Mouse (Mus musculus): ENCODE data around the gene Atg10. TPM values are rescaled to one million over a fixed set of nuclear protein-coding genes. Genes with fewer than 3 reads are reported as not detected.

Gene Atg10
- 0.13 and 0.33 TPM in 2 replicates for polyA plus RNA-seq (2012)

GRCm38 (mm10) chr13:91223587-91224437 is at the start of gene Atg10:
Gene Atg10, minus strand, starts transcription at chr13:91223968.

GRCm38 (mm10) chr13:90922751-90923612 is 300.8 kb downstream of the Atg10 start, which contains the start of gene Rps23:
Gene Rps23, plus strand, starts transcription at chr13:90922958.

DNA sequence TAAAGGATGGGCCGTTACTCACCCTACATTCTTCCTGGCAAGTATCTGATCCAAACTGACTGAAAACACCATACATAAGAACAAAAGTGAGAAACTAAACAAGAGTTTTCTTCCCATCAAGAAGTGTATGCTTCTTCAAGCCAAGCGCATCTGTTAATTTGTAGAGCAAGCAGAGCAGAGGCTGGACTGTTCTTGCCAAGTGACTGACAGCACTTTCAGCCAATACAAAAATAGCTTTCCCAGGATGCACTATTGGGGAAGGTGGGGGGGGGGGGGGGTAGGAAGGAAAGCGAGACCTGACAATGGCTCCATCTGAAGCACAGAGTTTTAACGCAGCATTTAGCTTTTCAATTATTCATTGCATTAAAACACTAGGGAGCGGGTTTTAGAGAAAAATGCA is 318.6 kb downstream of the Atg10 start, which contains the start of gene Atp6ap1l:
Gene Atp6ap1l, minus strand, starts transcription at position 180 of the 400 bp plus-strand sequence.

Other genes starting within 250 kb of the Atg10 start
- gene Ssbp2, start 236.3 kb upstream of the Atg10 start, polyA plus RNA-seq (2012): 17.7 and 22.4 TPM in 2 replicates

Measured in megakaryocyte-erythroid progenitor cell, adult 5 weeks (primary cell).